Mouse (Mus musculus): Measurements from ENCODE around the gene Vps52. TPM values are rescaled to one million over a fixed set of nuclear protein-coding genes. Genes with fewer than 3 reads are reported as not detected.
A peak's percentile ranks its signal among the peaks of the same experiment; 100 is the strongest.

Vps52 gene
- total RNA-seq, 2 experiments from 2014 or later = 84.3 to 92.5 TPM

- Histone ChIP-seq H3K27ac (no peak overlapping the region), H3K4me3 (no peak overlapping the region)
- DNase-seq (ENCODE audit: low spot score in 2 of 2) = no peak
- TF ChIP-seq CTCF (conservative IDR thresholded peaks at IDR 0.05) = no peak
Measured at GRCm38 (mm10) chr17:33952879-33953278, 2.7 kb upstream of the Vps52 start.

DNA sequence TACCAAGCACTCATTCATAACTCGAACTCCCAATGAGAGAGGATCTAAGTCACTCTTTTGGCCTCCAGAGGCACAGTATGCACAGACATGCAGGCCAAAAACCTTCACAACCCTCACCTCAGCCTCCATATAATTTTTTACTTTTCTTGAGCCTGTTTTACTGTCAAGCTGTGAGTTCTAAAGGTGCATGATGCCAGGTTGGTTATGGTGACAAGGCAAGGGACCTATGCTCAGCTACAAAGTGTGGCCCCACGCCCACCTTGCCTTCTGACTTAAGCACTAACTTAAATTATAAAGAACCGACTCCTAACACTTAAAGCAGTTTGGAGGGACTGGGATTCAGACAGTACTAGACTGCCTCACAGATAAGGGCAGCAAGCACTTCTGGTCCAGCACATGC is 2.3 kb upstream of the Vps52 start:
- no peak for TF ChIP-seq CTCF (conservative IDR thresholded peaks at IDR 0.05)

DNA sequence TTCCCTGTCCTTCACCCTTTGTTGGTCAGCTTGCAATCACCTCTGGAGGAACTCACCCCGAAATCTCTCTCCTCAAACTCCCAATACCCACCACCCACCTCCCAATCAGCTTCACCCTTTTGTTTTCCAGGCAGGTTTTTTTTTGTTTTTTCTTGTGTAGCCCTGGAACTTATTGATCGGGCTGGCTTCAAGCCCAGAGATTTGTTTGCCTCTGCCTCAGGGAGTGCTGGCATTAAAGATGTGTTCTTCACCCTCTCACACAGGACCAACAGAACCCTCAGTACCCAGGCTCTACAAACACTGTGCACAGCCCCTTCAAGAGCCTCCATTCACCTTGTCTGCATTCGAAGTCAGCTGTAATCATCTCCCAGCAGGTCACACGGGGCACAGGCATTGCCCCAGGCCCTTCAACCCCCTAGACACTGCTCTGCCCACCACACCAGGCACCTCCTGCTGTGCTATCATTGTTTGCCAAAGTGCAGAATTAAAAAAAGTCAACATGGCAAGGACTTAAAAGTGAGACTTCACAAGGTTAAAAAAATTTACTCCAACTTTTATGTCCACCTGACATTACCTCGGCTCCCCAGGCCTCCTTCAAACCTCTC is 1.5 kb upstream of the Vps52 start:
- no peak for TF ChIP-seq CTCF (conservative IDR thresholded peaks at IDR 0.05)
- no peak for DNase-seq (ENCODE audit: low spot score in 2 of 2)
- H3K27ac ChIP-seq = peak overlapping the region; percentile 98; the same call in 1 of the 2 replicates
- H3K4me3 ChIP-seq = peak overlapping the region; percentile 85

More for the DNA sequence above, 2.3 kb upstream of the Vps52 start:
- H3K27ac ChIP-seq = no peak overlapping the region
- DNase-seq (ENCODE audit: low spot score in 2 of 2) = no peak
- H3K4me3 ChIP-seq = no peak overlapping the region

GRCm38 (mm10) chr17:33954646-33955554 is 712 bp upstream of the Vps52 start:
- peak overlapping the region; percentile 85 for H3K4me3 ChIP-seq
- no peak for TF ChIP-seq CTCF (conservative IDR thresholded peaks at IDR 0.05)
- peak in 1 of 2 experiments; percentile 9 for DNase-seq (ENCODE audit: low spot score in 2 of 2)
- peak overlapping the region; percentile 98 for H3K27ac ChIP-seq

- DNase-seq (ENCODE audit: low spot score in 2 of 2) = no peak
- Histone ChIP-seq H3K27ac (peak overlapping the region; percentile 98), H3K4me3 (peak overlapping the region; percentile 85)
- no peak for TF ChIP-seq CTCF (conservative IDR thresholded peaks at IDR 0.05)
Measured at GRCm38 (mm10) chr17:33956336-33956735, 724 bp downstream of the Vps52 start.

DNA sequence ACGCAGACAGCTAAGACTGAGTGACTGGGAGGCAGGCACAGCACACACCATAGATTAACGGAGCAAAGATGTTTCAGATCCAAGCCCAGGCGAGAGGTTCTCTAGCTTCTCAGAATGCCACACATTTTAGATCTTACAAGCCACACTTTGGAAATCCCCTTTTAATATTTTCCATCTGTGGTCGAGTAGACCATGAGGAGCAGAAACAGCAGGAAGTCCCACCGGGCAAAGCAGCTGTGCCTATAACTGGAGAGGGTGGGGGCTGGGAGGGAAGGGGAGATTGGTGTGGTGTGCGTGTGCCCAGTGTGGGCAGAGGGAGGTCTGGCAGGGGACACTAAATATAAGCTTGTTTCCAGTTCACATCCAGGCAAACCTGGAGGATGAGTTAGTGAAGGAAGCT is 1.9 kb downstream of the Vps52 start:
- H3K27ac ChIP-seq = no peak overlapping the region
- no peak for TF ChIP-seq CTCF (conservative IDR thresholded peaks at IDR 0.05)
- H3K4me3 ChIP-seq = no peak overlapping the region
- no peak for DNase-seq (ENCODE audit: low spot score in 2 of 2)

GRCm38 (mm10) chr17:33958451-33958850 is 2.8 kb downstream of the Vps52 start:
- TF ChIP-seq CTCF (conservative IDR thresholded peaks at IDR 0.05) = no peak
- no peak overlapping the region for H3K4me3 ChIP-seq
- no peak for DNase-seq (ENCODE audit: low spot score in 2 of 2)
- H3K27ac ChIP-seq = no peak overlapping the region

DNA sequence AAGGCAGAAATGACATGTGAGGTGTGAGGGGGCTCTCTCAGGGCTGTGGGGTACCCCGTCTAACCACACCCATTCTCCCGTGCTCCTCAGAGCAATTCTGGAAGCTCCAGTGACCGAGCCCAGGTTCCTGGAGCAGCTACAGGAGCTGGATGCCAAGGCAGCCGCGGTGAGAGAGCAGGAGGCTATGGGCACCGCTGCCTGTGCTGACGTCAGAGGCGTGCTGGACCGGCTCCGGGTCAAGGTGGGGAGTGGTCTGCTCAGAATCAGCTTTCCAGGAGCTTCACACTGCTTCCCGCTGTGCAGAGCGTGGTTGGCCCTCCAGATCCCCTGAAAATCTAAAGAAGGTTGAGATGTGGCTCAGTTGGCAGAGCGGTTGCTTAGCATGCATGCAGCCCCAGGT is 3.5 kb downstream of the Vps52 start:
- Histone ChIP-seq H3K4me3 (no peak overlapping the region), H3K27ac (no peak overlapping the region)
- no peak for DNase-seq (ENCODE audit: low spot score in 2 of 2)
- TF ChIP-seq CTCF (conservative IDR thresholded peaks at IDR 0.05) = no peak

DNA sequence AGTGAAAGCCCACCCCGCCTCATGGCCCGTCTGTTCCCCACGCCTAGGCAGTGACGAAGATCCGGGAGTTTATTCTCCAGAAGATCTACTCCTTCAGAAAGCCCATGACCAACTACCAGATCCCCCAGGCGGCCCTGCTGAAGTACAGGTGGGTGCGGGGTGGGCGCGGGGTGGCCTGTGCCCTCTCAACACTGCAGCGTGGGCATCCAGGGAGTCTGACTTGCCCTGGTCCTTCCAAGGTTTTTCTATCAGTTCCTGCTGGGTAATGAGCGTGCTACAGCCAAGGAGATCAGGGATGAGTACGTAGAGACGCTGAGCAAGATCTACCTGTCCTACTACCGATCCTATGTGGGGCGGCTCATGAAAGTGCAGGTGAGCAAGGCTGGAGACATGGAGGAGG is 4.3 kb downstream of the Vps52 start:
- DNase-seq (ENCODE audit: low spot score in 2 of 2) = no peak
- Histone ChIP-seq H3K4me3 (no peak overlapping the region), H3K27ac (no peak overlapping the region)
- TF ChIP-seq CTCF (conservative IDR thresholded peaks at IDR 0.05) = no peak

DNA sequence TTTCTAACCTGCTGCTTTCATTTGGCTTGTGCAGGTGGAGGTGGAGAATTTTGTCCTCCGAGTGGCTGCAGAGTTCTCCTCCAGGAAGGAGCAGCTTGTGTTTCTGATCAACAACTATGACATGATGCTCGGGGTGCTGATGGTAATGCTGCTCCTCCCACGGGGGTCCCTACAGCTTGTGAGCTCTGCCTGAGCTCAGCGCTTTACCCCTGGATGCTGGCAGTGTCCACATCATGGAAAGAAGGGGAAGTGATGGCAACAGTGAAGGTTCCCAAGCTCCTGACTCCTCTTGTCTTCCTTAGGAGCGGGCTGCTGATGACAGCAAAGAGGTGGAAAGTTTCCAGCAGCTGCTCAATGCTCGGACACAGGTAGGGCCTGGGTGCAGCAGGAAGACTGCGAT is 7.3 kb downstream of the Vps52 start:
- H3K27ac ChIP-seq = no peak overlapping the region
- H3K4me3 ChIP-seq = no peak overlapping the region
- no peak for TF ChIP-seq CTCF (conservative IDR thresholded peaks at IDR 0.05)
- no peak for DNase-seq (ENCODE audit: low spot score in 2 of 2)

GRCm38 (mm10) chr17:33965082-33965845 is 9.7 kb downstream of the Vps52 start:
- Histone ChIP-seq H3K4me3 (no peak overlapping the region), H3K27ac (no peak overlapping the region)
- TF ChIP-seq CTCF (conservative IDR thresholded peaks at IDR 0.05) = no peak
- DNase-seq (ENCODE audit: low spot score in 2 of 2) = no peak

GRCm38 (mm10) chr17:33965846-33966550 is 10.4 kb downstream of the Vps52 start:
- H3K27ac ChIP-seq = no peak overlapping the region
- H3K4me3 ChIP-seq = no peak overlapping the region
- no peak for DNase-seq (ENCODE audit: low spot score in 2 of 2)
- TF ChIP-seq CTCF (conservative IDR thresholded peaks at IDR 0.05) = no peak

Measured in layer of hippocampus, adult 2 months (tissue).